Mouse (Mus musculus): ENCODE measurements around the gene Jmjd6. TPM values are rescaled to one million over a fixed set of nuclear protein-coding genes. Genes with fewer than 3 reads are reported as not detected.
"Not testable (repeated sequence)": the region's sequence is repeated elsewhere in the genome, so short reads cannot be mapped to it uniquely, and the experiment has no call there.

Jmjd6 gene
- polyA plus RNA-seq, 1 experiment = 44.1 TPM

- DNase-seq (ENCODE audit: low read depth) = no peak
- TF ChIP-seq POLR2A (IDR thresholded peaks at IDR 0.05; ENCODE audit: borderline replicate concordance, extremely low read depth, insufficient read depth, insufficient read length, poor library complexity, severe bottlenecking) = no peak
- peak; percentile 10; the same call in 1 of the 2 replicates for TF ChIP-seq CTCF (IDR thresholded peaks at IDR 0.05; ENCODE audit: borderline replicate concordance, extremely low read depth, insufficient read depth, insufficient read length)
These were observed 5.8 kb downstream of the Jmjd6 start for GRCm38 (mm10) chr11:116837441-116837840.

- DNase-seq (ENCODE audit: low read depth) = no peak
- TF ChIP-seq POLR2A (IDR thresholded peaks at IDR 0.05; ENCODE audit: borderline replicate concordance, extremely low read depth, insufficient read depth, insufficient read length, poor library complexity, severe bottlenecking) (no peak), CTCF (IDR thresholded peaks at IDR 0.05; ENCODE audit: borderline replicate concordance, extremely low read depth, insufficient read depth, insufficient read length) (no peak)
These were observed 7.0 kb downstream of the Jmjd6 start for GRCm38 (mm10) chr11:116836283-116836682.

- no peak for TF ChIP-seq CTCF (IDR thresholded peaks at IDR 0.05; ENCODE audit: borderline replicate concordance, extremely low read depth, insufficient read depth, insufficient read length)
- no peak for TF ChIP-seq POLR2A (IDR thresholded peaks at IDR 0.05; ENCODE audit: borderline replicate concordance, extremely low read depth, insufficient read depth, insufficient read length, poor library complexity, severe bottlenecking)
- no peak for DNase-seq (ENCODE audit: low read depth)
These were observed 8.3 kb downstream of the Jmjd6 start for GRCm38 (mm10) chr11:116834954-116835353.

GRCm38 (mm10) chr11:116832172-116832685 is 11.0 kb downstream of the Jmjd6 start:
- peak; percentile 77 for DNase-seq (ENCODE audit: low read depth)
- TF ChIP-seq POLR2A (IDR thresholded peaks at IDR 0.05; ENCODE audit: borderline replicate concordance, extremely low read depth, insufficient read depth, insufficient read length, poor library complexity, severe bottlenecking) = no peak
- TF ChIP-seq CTCF (IDR thresholded peaks at IDR 0.05; ENCODE audit: borderline replicate concordance, extremely low read depth, insufficient read depth, insufficient read length) = no peak

GRCm38 (mm10) chr11:116827534-116828165 is 15.6 kb downstream of the Jmjd6 start, which contains the start of gene Mxra7:
Gene Mxra7 (minus strand): TSS chr11:116828046.
- TF ChIP-seq CTCF (IDR thresholded peaks at IDR 0.05; ENCODE audit: borderline replicate concordance, extremely low read depth, insufficient read depth, insufficient read length) = no peak
- TF ChIP-seq POLR2A (IDR thresholded peaks at IDR 0.05; ENCODE audit: borderline replicate concordance, extremely low read depth, insufficient read depth, insufficient read length, poor library complexity, severe bottlenecking) = peak; percentile 79
- DNase-seq (ENCODE audit: low read depth) = peak; percentile 72

GRCm38 (mm10) chr11:116826550-116827504 is 16.4 kb downstream of the Jmjd6 start:
- DNase-seq (ENCODE audit: low read depth) = peak; percentile 79
- no peak for TF ChIP-seq POLR2A (IDR thresholded peaks at IDR 0.05; ENCODE audit: borderline replicate concordance, extremely low read depth, insufficient read depth, insufficient read length, poor library complexity, severe bottlenecking)
- TF ChIP-seq CTCF (IDR thresholded peaks at IDR 0.05; ENCODE audit: borderline replicate concordance, extremely low read depth, insufficient read depth, insufficient read length) = no peak

- TF ChIP-seq CTCF (IDR thresholded peaks at IDR 0.05; ENCODE audit: borderline replicate concordance, extremely low read depth, insufficient read depth, insufficient read length) (no peak), POLR2A (IDR thresholded peaks at IDR 0.05; ENCODE audit: borderline replicate concordance, extremely low read depth, insufficient read depth, insufficient read length, poor library complexity, severe bottlenecking) (no peak)
- DNase-seq (ENCODE audit: low read depth) = peak; percentile 54
These were observed 18.0 kb downstream of the Jmjd6 start for GRCm38 (mm10) chr11:116825230-116825629.

- not testable (repeated sequence) for DNase-seq (ENCODE audit: low read depth)
These were observed 19.4 kb downstream of the Jmjd6 start for GRCm38 (mm10) chr11:116823885-116824284.

GRCm38 (mm10) chr11:116823255-116823654 is 20.0 kb downstream of the Jmjd6 start:
- DNase-seq (ENCODE audit: low read depth) = no peak
- TF ChIP-seq POLR2A (IDR thresholded peaks at IDR 0.05; ENCODE audit: borderline replicate concordance, extremely low read depth, insufficient read depth, insufficient read length, poor library complexity, severe bottlenecking) (no peak), CTCF (IDR thresholded peaks at IDR 0.05; ENCODE audit: borderline replicate concordance, extremely low read depth, insufficient read depth, insufficient read length) (no peak)

- DNase-seq (ENCODE audit: low read depth) = no peak
- TF ChIP-seq POLR2A (IDR thresholded peaks at IDR 0.05; ENCODE audit: borderline replicate concordance, extremely low read depth, insufficient read depth, insufficient read length, poor library complexity, severe bottlenecking) = no peak
- no peak for TF ChIP-seq CTCF (IDR thresholded peaks at IDR 0.05; ENCODE audit: borderline replicate concordance, extremely low read depth, insufficient read depth, insufficient read length)
These were observed 20.6 kb downstream of the Jmjd6 start for GRCm38 (mm10) chr11:116822626-116823025.

- DNase-seq (ENCODE audit: low read depth) = no peak
- TF ChIP-seq CTCF (IDR thresholded peaks at IDR 0.05; ENCODE audit: borderline replicate concordance, extremely low read depth, insufficient read depth, insufficient read length) (no peak), POLR2A (IDR thresholded peaks at IDR 0.05; ENCODE audit: borderline replicate concordance, extremely low read depth, insufficient read depth, insufficient read length, poor library complexity, severe bottlenecking) (no peak)
These were observed 21.0 kb downstream of the Jmjd6 start for GRCm38 (mm10) chr11:116822215-116822614.
